Mouse (Mus musculus): ENCODE data around the gene Tsc1.

GRCm38 (mm10) chr2:28650526-28650925, 9.5 kb downstream of the Tsc1 start:
- TF ChIP-seq GATA1 (IDR thresholded peaks at IDR 0.05; ENCODE audit: low read length) = no peak
- no peak for TF ChIP-seq TAL1 (IDR thresholded peaks at IDR 0.05; ENCODE audit: low read length)
